Mouse (Mus musculus) adipocyte (in vitro differentiated cells): Measurements from ENCODE around the gene Nfatc2.

Experiments used
- DNase-seq: peaks from one replicate; pipeline ENCODE4 v3.0.0-alpha.2; 2016; ENCODE audit warnings: low spot score

Gene Nfatc2

DNA sequence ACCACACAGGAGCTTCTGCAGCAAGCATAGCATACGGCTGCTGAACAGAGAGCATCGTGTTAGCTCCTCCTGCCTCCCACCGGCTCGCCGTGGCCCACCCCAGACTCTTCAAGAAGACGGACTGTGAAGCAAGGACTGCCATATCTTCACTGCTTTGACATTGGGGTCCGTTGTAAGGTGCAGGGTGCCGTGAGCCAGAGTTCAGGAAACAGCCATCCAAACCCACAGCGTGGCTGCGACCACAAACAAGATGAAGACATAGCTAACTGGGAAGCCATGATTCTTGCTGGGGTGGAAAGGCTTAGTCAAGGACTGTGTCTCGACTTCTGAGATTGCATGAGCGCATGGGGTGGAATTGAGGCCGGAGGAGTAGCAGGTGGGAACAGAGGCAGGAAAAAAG, 111.5 kb downstream of the Nfatc2 start:
- DNase-seq = no peak

DNA sequence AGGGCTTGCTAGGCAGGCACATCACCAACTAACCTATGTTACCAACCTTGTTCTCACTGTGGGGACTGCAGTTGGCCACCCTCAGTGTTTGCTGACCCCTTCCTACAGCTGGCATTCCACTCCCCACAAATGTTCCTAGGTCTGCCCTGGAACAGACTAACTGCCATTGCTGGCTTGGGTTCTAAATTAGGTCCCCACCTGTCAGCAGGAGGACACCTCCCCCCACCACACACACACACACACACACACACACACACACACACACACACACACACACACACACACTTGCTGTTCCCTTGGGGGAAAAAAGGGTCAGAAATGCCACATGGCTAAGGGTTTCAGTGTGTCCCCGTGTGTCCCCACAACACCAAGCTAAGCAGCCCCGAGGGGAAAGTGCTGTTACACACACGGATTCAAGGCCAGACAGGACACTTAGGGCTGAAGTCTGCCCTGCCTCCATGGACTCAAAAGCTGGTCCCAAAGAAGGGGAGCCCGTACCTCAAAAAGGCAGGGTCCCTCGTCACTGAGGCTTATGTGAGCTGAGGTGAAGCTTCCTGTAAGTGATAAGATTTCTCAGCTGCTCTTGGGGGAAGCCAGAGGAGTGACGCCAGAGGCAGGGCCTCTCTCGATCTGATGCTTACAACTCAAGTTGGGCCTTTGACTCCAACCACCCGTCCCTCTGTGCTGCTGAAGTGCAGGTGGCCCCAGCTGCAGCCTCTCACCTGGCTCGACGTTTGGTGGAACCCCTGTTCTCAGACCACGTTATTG, 113.1 kb downstream of the Nfatc2 start:
- no peak for DNase-seq

DNA sequence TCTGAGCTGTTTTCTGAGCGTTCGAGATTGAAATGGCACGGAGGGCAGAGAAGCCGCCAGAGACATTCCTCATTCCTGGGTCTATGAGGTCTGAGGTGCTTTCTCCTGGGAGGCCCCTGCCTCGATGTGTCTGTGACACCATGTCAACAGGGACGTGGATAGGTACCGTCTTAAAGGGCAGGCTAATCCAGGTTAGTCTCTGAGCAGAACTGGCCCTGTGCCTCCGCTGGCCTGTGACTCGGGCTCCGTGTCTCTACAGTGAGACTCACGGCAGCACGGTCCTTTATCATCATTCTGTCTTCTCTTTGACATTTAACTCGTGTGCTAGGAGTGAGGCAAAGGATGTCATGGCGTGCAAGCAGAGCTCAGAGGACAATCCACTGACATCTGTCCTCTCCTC, 120.3 kb downstream of the Nfatc2 start:
- DNase-seq = no peak

GRCm38 (mm10) chr2:168480692-168481091, 120.8 kb downstream of the Nfatc2 start:
- no peak for DNase-seq

DNA sequence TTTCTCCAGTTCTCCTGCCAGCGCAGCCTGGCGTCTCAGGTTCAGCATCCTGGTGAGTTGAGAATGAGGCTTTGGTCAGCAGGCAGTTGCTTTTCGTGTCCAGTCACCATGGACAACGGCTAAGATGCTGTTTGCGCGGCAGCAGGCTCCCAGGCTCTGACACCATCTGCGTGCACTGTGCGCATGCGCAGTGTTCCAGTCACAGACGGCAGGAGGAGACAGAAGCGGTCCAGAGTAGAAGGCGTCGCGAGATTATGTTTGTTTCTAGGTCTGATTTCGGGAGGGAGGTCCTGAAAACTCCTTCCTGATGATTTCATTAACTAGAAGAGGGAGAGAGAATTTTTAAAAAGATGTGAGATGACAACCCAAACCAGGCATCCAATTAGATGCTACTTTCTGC, 121.5 kb downstream of the Nfatc2 start:
- no peak for DNase-seq

DNA sequence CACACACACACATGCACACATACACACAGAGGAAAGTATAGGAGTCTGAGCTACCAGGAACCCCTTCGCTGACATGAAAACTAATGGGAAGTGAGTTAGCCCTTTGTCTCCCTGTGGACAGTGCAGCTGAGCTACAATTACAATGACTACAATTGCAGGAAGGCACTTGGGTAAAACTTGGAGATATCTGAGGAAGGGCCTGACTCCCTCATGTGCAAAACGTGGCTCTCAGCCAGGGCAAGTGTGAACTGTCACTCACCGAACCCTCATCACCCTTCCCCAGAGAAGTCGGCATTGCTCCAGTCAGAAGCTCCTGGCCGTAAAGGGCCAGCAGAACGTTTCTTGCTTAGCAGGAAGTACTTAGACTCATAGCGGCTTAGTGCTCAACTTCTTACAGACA, 123.0 kb downstream of the Nfatc2 start:
- no peak for DNase-seq

DNA sequence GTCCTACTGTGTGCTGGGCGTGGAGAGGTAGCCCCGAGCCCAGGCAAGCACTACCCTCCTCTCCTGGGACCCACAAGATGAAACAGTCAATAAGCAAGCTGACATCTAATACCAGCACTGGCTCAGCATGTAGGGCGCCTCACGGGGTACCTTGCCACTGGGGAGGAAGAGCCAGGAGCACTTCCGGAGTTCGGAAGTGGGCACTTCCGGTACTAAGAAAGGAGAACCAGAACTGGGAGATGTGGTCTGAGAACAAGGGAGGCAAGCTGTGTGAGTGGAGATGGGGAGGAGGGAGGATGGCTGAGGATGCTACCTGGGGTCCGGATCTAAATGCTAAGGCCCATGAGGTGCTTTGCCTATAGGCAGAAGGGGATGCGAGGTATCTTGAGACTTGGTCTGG, 128.0 kb downstream of the Nfatc2 start:
- DNase-seq = no peak

- no peak for DNase-seq
Measured at GRCm38 (mm10) chr2:168472899-168473298, 128.6 kb downstream of the Nfatc2 start.

DNA sequence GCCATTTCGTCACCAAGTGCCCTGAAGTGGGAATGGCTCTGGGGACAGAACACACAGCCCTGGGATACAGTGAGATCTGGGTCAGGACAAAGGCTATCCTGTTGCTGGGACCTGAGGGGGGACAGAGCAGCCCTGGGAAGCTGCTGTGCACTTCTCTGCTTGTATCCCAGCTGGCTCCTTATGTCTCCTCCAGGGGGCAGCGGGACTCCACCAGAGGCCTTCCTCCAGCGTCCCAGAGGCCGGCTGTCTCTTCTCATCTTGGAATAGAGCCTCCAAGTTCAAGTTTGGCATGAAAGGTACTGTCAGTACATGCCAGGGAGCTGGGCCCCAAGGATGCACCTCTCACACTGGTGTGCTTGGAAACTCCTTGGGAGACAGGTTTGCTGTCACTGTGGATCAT, 132.4 kb downstream of the Nfatc2 start:
- peak; percentile 75 for DNase-seq

GRCm38 (mm10) chr2:168467166-168467565, 134.3 kb downstream of the Nfatc2 start:
- DNase-seq = no peak

DNA sequence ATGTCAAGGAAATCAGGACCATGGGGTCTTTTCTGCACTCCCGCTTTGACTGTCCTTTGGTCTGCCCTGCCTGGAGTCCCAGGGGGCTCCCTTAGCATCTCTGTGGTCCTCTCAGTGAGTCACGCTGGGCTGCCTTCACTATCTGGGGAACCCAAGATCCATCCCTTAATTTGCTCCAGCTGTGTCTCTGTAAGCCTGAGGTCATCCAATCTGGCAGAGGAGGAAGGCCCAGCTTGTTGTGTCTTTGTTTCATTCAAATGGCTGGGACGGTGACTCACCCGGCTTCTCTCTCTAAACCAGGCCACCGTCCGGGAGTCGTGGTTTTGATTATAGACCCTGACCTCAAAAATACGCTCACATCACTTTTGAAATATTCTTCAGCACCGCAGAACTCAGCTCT, 135.4 kb downstream of the Nfatc2 start:
- DNase-seq = peak; percentile 66

- DNase-seq = peak; percentile 33
Measured at GRCm38 (mm10) chr2:168465646-168466045, 135.8 kb downstream of the Nfatc2 start.

DNA sequence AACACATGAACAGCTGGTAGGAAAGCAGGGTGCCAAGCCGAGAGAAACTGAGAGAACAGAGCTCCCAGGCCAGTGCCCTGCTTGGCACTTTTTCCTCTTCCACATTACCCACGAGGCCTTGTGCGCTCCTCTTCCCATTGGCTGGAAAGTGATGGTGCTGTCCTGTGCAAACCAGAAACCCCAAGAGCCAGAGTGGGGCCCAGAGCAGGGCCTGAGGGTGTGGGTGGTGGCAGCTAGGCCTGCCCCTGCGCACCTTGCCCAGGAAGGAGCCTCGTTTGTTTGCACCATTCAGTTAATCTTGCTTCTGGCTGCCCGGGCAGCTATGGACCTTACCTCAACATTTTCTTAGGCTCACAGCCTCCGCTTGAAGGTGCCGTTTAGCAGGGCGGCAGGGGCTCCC, 139.6 kb downstream of the Nfatc2 start:
- DNase-seq = no peak

GRCm38 (mm10) chr2:168459627-168460026, 141.8 kb downstream of the Nfatc2 start:
- peak; percentile 71 for DNase-seq

DNA sequence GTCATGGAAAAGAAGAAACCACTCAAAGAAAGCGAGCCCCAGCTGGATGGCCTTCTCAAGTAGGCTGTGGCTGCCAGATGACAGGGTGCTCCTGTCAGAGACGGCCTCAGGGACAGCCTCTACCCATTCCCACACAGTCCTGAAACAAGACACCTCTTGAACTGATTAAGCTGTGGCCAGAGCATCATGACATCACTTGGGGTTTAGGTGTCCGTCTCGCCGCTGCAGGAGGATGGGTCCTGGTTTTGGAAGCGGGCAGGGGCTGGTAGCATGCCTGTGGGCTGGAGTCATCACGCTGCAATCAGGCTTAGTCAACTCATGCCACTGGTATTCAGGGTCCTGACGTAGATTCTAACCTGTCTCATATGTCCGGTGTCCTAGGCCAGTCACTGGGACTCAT, 142.9 kb downstream of the Nfatc2 start:
- DNase-seq = no peak

GRCm38 (mm10) chr2:168451714-168452708, 149.4 kb downstream of the Nfatc2 start:
- DNase-seq = peak; percentile 93

DNA sequence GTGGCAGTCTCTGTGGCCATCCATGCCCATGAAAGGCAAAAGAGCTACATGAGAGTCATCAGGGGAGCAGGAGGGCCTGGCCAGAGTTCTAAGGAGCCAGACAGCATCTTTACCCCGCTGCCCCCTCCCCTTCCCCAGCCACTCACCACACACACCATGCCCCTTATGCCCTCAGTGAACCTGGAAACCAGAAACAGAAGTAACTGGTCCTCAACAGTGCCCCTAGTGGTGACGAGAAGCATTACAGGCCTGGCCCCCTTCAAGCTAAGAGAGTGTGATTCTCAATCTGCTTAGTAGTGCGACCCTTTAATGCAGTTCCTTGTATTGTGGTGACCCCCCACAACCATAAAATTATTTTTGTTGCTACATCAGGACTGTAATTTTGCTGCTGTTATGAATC, 150.5 kb downstream of the Nfatc2 start:
- DNase-seq = peak; percentile 60

DNA sequence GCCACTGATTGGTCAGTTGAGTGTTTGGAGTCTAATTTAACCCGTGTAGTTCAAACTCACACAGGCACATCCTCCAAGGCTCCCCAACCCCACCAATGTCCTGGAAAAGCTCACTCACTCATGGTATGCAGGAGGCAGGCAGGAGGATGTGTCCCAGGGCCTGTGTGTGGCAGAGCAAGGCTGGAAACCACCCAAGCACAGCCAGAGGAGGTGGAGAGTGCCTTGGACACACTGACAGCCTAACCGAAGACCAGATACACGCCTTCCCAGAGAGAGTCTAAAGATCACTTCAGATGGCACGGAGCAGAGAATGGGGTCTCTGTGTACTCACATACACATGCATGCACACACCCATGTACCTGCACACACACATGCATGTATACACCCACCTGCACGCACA, 153.4 kb downstream of the Nfatc2 start:
- no peak for DNase-seq

DNA sequence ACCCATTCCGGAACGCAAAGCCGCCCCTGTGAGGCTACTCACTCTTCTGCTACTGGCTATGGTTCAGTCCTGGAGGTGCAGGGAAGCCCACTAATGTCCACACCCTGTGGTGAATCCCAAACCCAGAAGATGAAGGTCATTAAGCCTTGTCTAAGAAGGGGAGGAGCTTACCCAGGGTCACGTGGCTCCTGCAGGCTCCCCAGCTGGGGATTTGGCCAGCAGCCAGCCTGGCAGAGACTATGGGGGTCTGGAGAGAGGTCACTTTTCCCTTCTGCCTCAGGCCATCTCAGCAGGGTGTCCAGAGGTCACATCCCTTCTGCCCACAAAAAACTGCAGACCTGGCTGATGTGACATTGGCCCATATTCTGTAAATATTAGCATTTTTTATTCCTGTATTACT, 153.9 kb downstream of the Nfatc2 start:
- DNase-seq = no peak

GRCm38 (mm10) chr2:168445211-168445810, 156.1 kb downstream of the Nfatc2 start:
- DNase-seq = peak; percentile 61

GRCm38 (mm10) chr2:168444126-168444525, 157.3 kb downstream of the Nfatc2 start:
- DNase-seq = no peak

GRCm38 (mm10) chr2:168441494-168441893, 160.0 kb downstream of the Nfatc2 start:
- no peak for DNase-seq

GRCm38 (mm10) chr2:168440918-168441328, 160.5 kb downstream of the Nfatc2 start:
- no peak for DNase-seq
